Mouse (Mus musculus) layer of hippocampus, adult 2 months (tissue): ENCODE measurements around the gene Asb10. TPM values are rescaled to one million over a fixed set of nuclear protein-coding genes. Genes with fewer than 3 reads are reported as not detected.

Source experiments
- DNase-seq, 2 experiments: peaks; one replicate each; pipeline ENCODE4 v3.0.0; 2022; ENCODE audit warnings: low spot score in 2 of 2
- H3K27ac ChIP-seq: fragments of 200-600 bp; 2 replicates; pipeline ENCODE4 v1.8.1; 2022
- H3K4me3 ChIP-seq: fragments of 200-600 bp; 2 replicates; pipeline ENCODE4 v1.8.1; 2022; ENCODE audit warnings: mild to moderate bottlenecking
- CTCF ChIP-seq: fragments of 200-600 bp; conservative IDR thresholded peaks from 2 replicates; pipeline ENCODE4 v1.8.1; 2022; ENCODE audit warnings: antibody characterized with exemption, mild to moderate bottlenecking, moderate library complexity
- total RNA-seq, 2 experiments: library from RNA; stranded (reverse); gene quantifications; 2 replicates each; pipeline ENCODE4 v1.2.3; 2021

Asb10 gene
- total RNA-seq, 2 experiments from 2014 or later = 0.31 TPM; not detected in 1

DNA sequence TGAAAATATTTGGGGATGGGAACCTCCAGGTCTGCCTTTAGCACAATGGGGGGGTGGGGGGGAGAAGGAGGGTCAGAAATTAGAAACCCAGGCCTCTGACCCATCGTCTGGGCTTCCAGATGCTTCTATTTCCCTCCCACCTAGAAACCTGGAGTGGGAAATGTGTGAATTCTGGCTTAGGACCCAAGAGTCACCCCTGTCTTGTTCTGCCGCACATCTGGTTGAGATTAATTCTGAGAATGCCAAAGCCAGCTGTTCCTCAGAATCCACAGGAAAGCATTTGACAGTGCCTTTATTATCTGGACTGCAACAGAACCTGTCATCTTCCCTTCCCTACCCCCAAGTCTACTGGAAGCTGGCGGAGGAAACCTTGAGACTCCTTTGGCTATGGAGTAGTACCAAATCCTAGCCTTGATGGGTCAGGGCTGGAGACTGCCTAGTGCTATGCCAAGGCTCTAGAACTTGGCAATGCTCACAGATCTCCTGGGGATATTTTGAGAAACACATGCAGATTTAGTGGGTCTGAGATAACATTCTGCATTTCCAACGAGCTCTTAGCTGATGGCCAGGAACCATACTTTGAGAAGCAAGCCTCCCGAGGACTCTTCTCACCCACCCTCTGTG is 13.0 kb upstream of the Asb10 start:
- TF ChIP-seq CTCF = no peak
- H3K27ac ChIP-seq = no peak overlapping the region
- DNase-seq = no peak
- H3K4me3 ChIP-seq = no peak overlapping the region

DNA sequence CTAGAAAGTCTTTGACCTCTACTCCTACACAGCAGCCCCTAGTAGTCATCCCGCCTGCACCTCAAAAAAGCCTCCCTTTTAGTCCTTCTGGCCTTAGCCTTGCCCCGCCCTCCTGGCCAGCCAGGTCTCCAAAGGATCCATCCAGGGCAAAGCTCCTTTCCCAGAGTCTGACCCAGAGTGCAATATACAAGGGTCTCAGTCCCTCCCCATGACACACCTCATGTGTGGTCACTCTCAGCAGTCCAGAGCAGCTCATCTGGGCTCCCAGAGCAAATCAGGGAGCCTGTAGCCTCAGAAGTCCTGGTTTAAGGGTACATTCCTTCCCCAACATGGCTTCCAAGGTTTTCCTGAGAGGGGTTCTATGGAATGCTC is 10.5 kb upstream of the Asb10 start:
- H3K4me3 ChIP-seq = no peak overlapping the region; the same call in 1 of the 2 replicates
- TF ChIP-seq CTCF = no peak
- no peak overlapping the region for H3K27ac ChIP-seq
- no peak for DNase-seq

DNA sequence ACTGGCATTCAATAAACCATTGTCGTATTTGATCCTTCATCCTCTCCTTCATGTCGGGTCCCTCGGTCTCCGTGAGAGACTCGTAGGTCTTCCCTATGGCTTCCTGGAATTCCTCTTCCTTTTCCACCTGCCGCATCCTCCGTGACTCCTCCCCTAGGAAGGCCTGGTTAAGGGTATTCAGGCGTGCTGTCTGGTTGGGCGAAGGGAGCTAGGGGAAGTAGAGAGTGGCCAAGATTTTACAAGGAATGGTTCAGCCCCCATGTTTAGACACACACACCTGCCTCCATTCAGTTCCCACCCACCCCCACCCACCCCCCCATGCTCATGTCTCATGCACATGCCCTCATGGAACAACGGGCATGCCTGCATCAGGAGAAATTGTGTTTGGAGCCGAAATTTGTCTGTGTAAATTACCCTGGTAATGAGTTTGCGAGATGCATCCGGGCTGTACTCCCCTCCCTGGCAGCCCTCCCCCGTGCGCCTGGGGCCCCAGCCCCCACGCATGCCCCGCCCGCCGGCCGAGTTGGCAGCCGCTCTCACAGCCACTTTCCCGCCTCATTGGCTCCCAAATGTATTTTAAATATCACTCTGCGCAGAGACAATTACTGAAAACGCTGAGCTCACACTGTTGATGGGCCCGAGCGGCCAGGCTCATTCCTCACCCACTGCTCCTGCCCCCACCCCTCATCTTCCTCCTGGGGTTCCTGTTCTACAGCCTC is 10.0 kb upstream of the Asb10 start:
- Histone ChIP-seq H3K4me3 (peak overlapping the region; percentile 15; the same call in 1 of the 2 replicates), H3K27ac (no peak overlapping the region)
- DNase-seq = peak; percentile 65 to 67
- TF ChIP-seq CTCF = no peak

- TF ChIP-seq CTCF = no peak
- H3K4me3 ChIP-seq = no peak overlapping the region
- no peak for DNase-seq
- H3K27ac ChIP-seq = no peak overlapping the region
Measured at GRCm38 (mm10) chr5:24542643-24543042, 1.9 kb upstream of the Asb10 start.

DNA sequence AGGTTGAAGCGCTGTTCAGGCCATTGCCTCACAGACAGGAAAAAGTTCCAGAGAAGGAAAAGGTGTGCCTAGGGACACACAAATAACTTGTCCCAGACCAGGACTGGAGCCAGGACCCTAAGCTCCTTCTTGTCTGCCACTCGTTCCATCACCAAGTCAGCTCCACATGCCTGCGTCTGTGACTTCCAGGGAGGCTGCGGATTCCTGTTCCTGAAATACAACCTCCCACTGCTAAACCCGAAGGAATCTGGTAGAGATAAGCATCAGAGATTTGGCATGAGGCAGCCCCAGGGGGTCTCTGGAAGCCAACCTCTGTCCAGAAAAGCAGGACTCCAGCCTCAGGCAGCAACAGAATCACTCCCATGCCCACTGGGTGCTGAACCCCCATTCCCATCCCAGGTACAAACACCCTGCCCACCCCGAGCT is 379 bp upstream of the Asb10 start:
- TF ChIP-seq CTCF = no peak
- DNase-seq = no peak
- Histone ChIP-seq H3K27ac (no peak overlapping the region), H3K4me3 (no peak overlapping the region)

GRCm38 (mm10) chr5:24539571-24540296 is 1.0 kb downstream of the Asb10 start:
- TF ChIP-seq CTCF = no peak
- H3K4me3 ChIP-seq = no peak overlapping the region
- no peak for DNase-seq
- H3K27ac ChIP-seq = no peak overlapping the region

GRCm38 (mm10) chr5:24537618-24538017 is 3.2 kb downstream of the Asb10 start:
- Histone ChIP-seq H3K27ac (no peak overlapping the region), H3K4me3 (no peak overlapping the region)
- no peak for TF ChIP-seq CTCF
- no peak for DNase-seq

- no peak for DNase-seq
- no peak overlapping the region for H3K4me3 ChIP-seq
- no peak overlapping the region for H3K27ac ChIP-seq
- TF ChIP-seq CTCF = no peak
Measured at GRCm38 (mm10) chr5:24536511-24536910, 4.3 kb downstream of the Asb10 start.

DNA sequence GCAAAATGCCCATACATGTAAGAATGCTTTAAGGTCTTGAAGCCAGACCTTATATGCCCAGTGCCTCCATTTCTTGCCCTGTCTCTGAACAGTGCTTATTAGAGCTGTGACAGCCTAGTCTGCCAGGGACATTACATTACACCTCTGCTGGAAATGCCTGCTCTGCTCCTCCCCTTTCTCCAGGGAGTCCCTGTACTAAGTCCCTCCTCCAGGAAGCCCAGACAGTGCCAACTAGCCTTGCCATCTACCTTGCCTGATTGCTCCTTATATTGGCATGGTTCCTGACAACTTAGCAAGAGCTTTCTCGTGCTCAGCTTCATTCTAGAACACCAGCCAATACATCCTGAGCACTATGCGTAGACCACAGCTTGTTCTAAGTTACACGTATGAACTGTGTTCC is 5.0 kb downstream of the Asb10 start:
- no peak for DNase-seq
- TF ChIP-seq CTCF = no peak
- Histone ChIP-seq H3K4me3 (no peak overlapping the region), H3K27ac (no peak overlapping the region)

- no peak for DNase-seq
- H3K27ac ChIP-seq = no peak overlapping the region
- TF ChIP-seq CTCF = peak; percentile 62
- H3K4me3 ChIP-seq = no peak overlapping the region
Measured at GRCm38 (mm10) chr5:24534292-24534691, 6.5 kb downstream of the Asb10 start.

DNA sequence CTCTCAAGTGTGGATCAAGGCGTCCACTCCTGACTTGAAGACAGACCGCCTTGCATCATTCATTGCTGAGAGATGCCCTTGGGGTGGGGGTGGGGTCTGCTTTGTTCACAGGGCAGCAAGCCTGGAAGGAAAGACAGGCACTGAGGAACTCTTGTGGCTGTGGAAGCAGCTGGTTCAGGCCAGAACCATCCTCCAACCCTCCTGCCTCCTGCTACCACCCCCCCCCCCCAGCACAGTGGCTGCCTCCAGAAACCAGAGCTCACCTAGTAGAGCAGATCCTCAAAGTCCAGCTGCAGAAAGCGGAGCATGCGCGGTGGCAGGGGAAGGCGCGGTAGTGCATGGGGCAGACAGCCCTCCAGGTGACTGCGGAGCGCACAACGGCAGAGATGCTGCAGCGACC is 7.4 kb downstream of the Asb10 start:
- Histone ChIP-seq H3K4me3 (no peak overlapping the region), H3K27ac (no peak overlapping the region)
- no peak for TF ChIP-seq CTCF
- no peak for DNase-seq

DNA sequence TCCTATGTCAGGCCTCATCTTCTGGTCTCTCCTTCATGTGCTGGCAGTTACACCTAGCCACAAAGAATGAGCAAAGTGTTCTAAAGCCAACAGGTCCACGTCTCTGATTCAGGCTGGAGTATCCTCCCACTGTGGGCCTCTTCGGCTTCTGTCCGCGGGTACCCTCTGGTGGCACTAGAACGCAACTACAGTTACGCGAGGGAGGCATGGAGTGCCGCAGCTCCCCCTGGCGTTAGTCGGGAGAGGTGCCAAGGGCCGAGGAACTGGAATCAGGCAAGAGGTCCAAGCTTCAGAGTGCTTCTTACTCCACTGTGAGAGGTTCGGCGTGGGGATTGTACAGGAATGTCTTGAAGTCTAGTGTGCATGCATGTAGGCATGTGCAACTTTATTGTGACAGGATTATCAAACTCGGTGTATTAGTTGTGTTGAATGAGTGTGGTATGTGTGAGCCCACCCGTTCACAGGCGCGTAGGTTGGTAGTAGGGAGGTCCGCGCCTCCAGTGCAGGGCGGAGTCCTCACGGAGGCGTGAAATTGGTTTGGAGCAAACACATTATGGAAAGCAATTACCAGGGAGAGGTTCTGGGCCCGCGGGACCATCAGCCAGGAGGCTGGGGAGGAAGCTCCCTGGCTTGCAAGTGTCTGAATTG is 10.6 kb downstream of the Asb10 start:
- H3K27ac ChIP-seq = no peak overlapping the region
- peak; percentile 100 for TF ChIP-seq CTCF
- H3K4me3 ChIP-seq = no peak overlapping the region
- DNase-seq = peak; percentile 89 to 96

DNA sequence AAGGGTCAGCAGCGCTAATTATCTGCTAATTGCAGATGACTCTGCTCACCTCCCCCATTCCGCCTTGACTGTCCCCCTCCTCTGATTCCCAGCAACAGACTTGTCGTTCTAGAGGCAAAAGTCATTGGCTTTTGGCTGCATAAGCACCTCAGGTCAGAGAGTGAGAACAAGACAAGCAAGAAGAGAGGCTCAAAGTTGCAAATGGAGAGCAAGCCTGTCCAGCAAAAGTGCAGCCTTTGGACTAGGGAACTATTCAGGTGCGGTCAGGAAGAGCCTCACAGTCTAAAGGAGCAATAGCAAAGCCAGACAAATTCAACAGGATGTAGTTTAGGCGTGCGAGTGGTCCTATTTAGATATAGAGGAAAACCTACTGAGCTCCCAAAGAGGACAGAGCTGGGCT is 13.0 kb downstream of the Asb10 start:
- TF ChIP-seq CTCF = no peak
- Histone ChIP-seq H3K27ac (no peak overlapping the region), H3K4me3 (no peak overlapping the region)
- DNase-seq = no peak
